Mouse (Mus musculus) neural tube, embryonic 11.5 days (tissue): Measurements from ENCODE around the gene Adig. TPM values are rescaled to one million over a fixed set of nuclear protein-coding genes. Genes with fewer than 3 reads are reported as not detected.

Source experiments
- ATAC-seq: fragments of 200-750 bp; cut with Nextera tagmentation; 2 replicates; pipeline ENCODE4 v1.8.0; 2017; ENCODE audit warnings: moderate number of reproducible peaks, mild to moderate bottlenecking, moderate TSS enrichment, moderate library complexity; ENCODE audit not compliant: insufficient read depth, low FRiP score, low TSS enrichment
- DNase-seq: peaks from one replicate; pipeline ENCODE4 v3.0.0-alpha.2; 2015; ENCODE audit warnings: low spot score
- H3K27ac ChIP-seq: fragments of 300-500 bp; sonication (generic); 2 replicates; pipeline ENCODE4 v1.5.1; 2014; ENCODE audit warnings: low read depth, mild to moderate bottlenecking, low read length
- H3K27me3 ChIP-seq: fragments of 300-500 bp; sonication (generic); 2 replicates; pipeline ENCODE4 v1.6.1; 2014; ENCODE audit warnings: mild to moderate bottlenecking, low read length, mixed read lengths; ENCODE audit not compliant: control insufficient read depth, insufficient read depth
- H3K36me3 ChIP-seq: fragments of 300-500 bp; sonication (generic); 2 replicates; pipeline ENCODE4 v1.6.1; 2014; ENCODE audit warnings: mild to moderate bottlenecking, low read length, moderate library complexity, mixed read lengths; ENCODE audit not compliant: control insufficient read depth, insufficient read depth
- H3K4me1 ChIP-seq: fragments of 300-500 bp; sonication (generic); 2 replicates; pipeline ENCODE4 v1.6.1; 2014; ENCODE audit warnings: low read length, mixed read lengths; ENCODE audit not compliant: control insufficient read depth, insufficient read depth
- H3K4me2 ChIP-seq: fragments of 300-500 bp; sonication (generic); 2 replicates; pipeline ENCODE4 v1.6.1; 2014; ENCODE audit warnings: low read depth, mild to moderate bottlenecking, moderate library complexity
- H3K4me3 ChIP-seq: fragments of 300-500 bp; sonication (generic); 2 replicates; pipeline ENCODE4 v1.5.1; 2014; ENCODE audit warnings: low read depth, low read length
- H3K9ac ChIP-seq: fragments of 300-500 bp; sonication (generic); 2 replicates; pipeline ENCODE4 v1.6.1; 2014; ENCODE audit warnings: mild to moderate bottlenecking, low read length
- H3K9me3 ChIP-seq: fragments of 300-500 bp; sonication (generic); 2 replicates; pipeline ENCODE4 v1.6.1; 2016; ENCODE audit warnings: low read length; ENCODE audit not compliant: control insufficient read depth
- WGBS: fragments of 180-500 bp; shearing (Covaris S2); extraction: QIAGEN DNeasy Blood & Tissue Kit; methylation state at CpG from one replicate; pipeline ENCODE4 v1.1.7; 2014; 5-methylcytosine and 5-hydroxymethylcytosine counted together
- polyA plus RNA-seq: library from polyadenylated mRNA; unstranded; fragments of >200 nt; fragmentation: Nextera tagmentation; extraction: Ambion mirVana; gene quantifications from 2 replicates; pipeline ENCODE4 v1.2.1, GENCODE M21; 2014

Adig gene
- polyA plus RNA-seq = not detected in 2 replicates

DNA sequence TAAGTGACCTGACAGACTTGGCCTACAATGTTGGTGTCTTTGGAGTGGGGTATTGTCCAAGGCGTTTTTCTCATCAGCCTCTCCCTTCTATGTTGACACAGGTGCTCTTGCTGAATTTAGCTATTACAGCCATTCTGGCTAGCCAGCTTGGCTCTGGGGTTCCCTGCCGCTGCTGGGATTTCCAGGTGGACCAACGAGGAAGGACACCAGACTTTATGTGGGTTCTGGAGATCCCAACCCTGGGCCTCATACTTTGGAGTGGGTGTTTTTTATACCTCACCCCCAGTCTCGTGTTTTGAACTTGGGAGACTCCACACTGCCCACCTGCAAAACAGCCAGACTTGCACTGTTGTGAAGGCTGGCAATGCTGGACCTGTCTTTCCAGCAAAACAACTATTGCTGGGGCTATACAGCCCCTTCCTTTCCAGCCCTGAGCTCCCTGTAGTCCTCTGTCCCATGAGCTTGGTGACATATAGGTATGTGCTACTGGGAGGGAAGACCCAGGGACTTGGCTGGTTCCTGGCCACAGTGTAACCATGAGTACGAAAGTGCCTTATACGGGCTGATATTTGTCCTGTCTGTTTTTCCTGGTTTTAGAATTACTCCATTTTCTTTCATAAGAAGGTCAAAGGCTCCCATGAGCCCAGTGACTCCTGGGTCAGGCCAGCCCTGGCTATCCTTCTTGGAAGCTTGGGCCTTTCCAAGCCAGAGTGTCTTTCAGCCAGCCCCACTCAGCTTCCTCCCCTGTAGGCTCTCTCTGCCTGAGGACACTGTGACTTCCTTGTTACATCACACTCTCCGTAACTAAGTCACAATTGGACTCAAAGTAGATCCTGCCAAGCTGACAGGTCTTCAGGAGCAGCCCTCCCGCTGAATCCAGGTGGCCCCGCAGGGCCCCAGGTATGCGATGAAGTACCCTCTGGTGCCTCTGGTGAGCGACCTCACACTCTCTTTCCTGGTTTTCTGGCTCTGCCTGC is at the start of gene Adig:
Gene Adig (plus strand): TSS at position 777 of the 977 bp plus-strand sequence.
- DNase-seq = no peak
- Histone ChIP-seq H3K9ac (no peak within 1 kb of the TSS), H3K9me3 (no peaks in the 10 kb centered on the region), H3K36me3 (peaks cover 2% of the 10 kb centered on the region; the same call in 1 of the 2 replicates), H3K4me2 (no peak within 1 kb of the TSS), H3K27me3 (no peaks in the 10 kb centered on the region), H3K27ac (no peak within 1 kb of the TSS), H3K4me3 (no peak within 1 kb of the TSS), H3K4me1 (no peaks in the 10 kb centered on the region)
- WGBS = 70% methylated on average over 11 of the region's 11 CpGs
- no peak for ATAC-seq

DNA sequence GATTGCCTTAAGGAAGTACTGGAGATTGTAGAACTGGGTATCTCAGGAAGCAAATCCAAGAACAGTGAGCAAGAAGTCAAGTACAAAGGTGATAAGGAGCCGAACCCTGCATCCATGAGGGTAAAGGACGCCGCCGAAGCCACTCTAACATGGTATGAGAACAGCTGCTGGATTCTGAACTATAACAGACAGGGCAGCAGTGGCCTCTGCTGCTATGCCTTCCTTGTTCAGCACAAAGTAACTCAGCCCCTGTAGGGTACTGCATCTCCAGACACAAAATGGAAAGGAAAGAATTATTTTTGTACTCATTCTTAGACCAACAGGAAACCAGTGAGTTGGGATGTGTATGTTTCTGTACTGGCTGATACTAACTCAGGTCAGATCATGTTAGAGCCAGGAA is 46.0 kb upstream of the Adig start:
- H3K4me3 ChIP-seq = no peak overlapping the region
- peaks cover 4% of the 10 kb centered on the region for H3K36me3 ChIP-seq
- H3K4me2 ChIP-seq = no peak overlapping the region
- no peak overlapping the region for H3K9ac ChIP-seq
- no peaks in the 10 kb centered on the region for H3K27me3 ChIP-seq
- no peaks in the 10 kb centered on the region for H3K9me3 ChIP-seq
- H3K27ac ChIP-seq = no peak overlapping the region
- WGBS = 93% methylated on average over 4 of the region's 4 CpGs
- no peaks in the 10 kb centered on the region for H3K4me1 ChIP-seq
- DNase-seq (no peak), ATAC-seq (no peak)

DNA sequence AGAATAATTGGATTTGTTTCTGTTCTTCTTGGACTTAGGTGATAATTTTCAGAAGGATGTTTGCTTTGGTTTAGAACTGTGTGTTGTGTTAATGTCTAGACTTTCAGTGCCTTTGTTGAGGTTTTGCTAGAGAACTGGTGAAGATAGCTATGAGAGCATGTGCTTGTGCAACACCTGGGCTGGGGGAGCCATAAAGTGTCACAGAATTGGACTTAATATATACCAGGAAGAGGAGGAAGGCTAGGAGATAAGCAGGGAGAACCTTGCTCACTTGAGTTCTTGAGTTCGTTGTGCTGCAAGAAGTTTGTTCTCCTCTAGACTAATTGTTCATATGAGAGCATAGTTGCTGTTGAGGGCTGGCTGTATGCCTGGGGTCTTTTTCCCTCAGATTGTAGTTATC is 44.8 kb upstream of the Adig start:
- Histone ChIP-seq H3K4me2 (no peak overlapping the region), H3K27me3 (no peaks in the 10 kb centered on the region), H3K9me3 (no peaks in the 10 kb centered on the region), H3K4me3 (no peak overlapping the region), H3K4me1 (no peaks in the 10 kb centered on the region), H3K36me3 (peaks cover 2% of the 10 kb centered on the region), H3K27ac (no peak overlapping the region), H3K9ac (no peak overlapping the region)
- ATAC-seq = no peak
- no peak for DNase-seq
- 87% methylated on average over 1 of the region's 1 CpGs for WGBS

DNA sequence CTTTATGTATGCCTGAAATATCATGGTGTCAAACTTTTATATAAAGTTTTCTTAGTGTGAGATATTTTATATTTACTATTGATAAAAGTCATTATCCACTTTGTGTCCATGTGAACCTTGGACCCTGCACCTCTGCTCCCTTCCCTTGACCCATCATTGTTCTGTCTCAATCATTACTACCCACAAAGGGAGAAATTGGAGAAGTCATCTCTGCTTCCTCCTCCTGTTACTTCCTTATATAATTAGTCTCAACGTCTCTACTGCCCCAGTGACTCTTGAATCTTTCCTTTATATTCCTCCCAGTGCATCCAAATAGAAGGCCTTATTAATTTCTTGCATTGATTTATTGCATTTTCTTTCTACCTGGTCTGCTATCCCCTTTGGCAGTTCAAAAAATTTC is 40.0 kb upstream of the Adig start:
- Histone ChIP-seq H3K9me3 (no peaks in the 10 kb centered on the region), H3K9ac (no peak overlapping the region), H3K4me2 (no peak overlapping the region), H3K4me1 (no peaks in the 10 kb centered on the region), H3K36me3 (peaks cover 7% of the 10 kb centered on the region), H3K27me3 (no peaks in the 10 kb centered on the region), H3K4me3 (no peak overlapping the region), H3K27ac (no peak overlapping the region)
- ATAC-seq (no peak), DNase-seq (no peak)
- whole genome bisulfite sequencing = 81% methylated on average over 1 of the region's 1 CpGs

DNA sequence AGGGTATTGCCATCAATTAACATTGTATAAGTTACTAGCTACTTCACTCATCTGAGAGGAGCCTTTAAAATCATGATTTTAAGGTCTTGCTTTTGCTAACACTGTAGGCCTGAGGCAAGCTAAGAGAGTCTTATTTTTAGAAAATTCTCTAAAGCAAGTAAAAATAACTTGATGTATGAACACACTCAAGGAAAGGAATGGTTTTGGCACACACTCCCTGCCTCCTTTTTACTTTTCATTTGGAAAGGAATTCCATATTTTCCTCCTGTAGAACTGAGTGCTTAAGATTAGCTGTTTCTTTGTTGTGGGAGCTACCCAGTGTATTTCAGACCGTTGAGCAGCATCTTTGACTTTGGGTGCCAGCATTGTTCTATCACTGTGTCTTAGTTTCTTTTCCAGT is 28.3 kb upstream of the Adig start:
- Histone ChIP-seq H3K9me3 (no peaks in the 10 kb centered on the region), H3K36me3 (peaks cover 2% of the 10 kb centered on the region; the same call in 1 of the 2 replicates), H3K9ac (no peak overlapping the region), H3K27me3 (no peaks in the 10 kb centered on the region), H3K4me3 (no peak overlapping the region), H3K27ac (no peak overlapping the region), H3K4me2 (no peak overlapping the region), H3K4me1 (no peaks in the 10 kb centered on the region)
- WGBS = 87% methylated on average over 1 of the region's 1 CpGs
- DNase-seq (no peak), ATAC-seq (no peak)

DNA sequence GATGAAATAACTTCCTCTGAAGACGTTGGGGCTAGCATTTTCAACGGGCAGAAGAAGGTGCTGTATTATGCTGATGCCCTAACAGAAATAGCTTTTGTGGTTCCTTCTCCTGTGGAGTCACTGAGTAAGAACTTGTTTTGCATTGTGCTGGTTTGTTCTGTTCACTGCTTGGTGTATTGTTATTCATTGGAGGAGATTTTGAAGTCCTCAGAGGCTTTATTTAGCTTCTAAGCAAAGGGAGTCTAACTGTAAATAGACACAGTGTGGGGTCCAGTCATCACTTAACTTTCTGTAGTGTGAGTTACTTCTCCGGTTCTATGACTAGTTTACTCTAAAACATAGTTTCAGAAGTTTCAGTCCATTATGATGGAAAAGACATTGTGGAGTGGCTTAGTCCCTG is 24.8 kb upstream of the Adig start:
- no peak for DNase-seq
- H3K9me3 ChIP-seq = no peaks in the 10 kb centered on the region
- H3K4me3 ChIP-seq = no peak overlapping the region
- H3K9ac ChIP-seq = no peak overlapping the region
- H3K36me3 ChIP-seq = peaks cover 2% of the 10 kb centered on the region
- H3K27me3 ChIP-seq = no peaks in the 10 kb centered on the region
- 81% methylated on average over 3 of the region's 3 CpGs for WGBS
- H3K4me1 ChIP-seq = no peaks in the 10 kb centered on the region
- H3K4me2 ChIP-seq = no peak overlapping the region
- ATAC-seq = no peak
- H3K27ac ChIP-seq = no peak overlapping the region

DNA sequence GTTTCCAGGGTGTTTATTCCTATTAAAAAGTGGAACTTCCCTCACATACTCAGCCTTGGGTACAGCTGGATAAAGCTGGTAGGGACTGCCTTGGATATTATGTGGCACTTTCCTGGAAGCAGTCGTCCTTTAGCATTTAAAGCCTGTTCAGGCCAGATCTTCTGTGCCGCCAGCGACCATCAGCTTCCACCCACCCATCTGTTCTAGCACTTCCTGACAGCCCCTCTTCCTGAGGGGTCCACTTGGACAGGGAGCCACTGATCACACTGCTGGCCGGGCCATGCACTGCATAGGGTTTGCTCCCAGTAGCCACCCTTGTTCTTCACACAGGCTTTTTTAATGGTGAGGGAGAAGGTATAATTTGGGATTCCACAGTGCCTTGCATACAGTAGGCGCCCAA is 4.0 kb upstream of the Adig start:
- WGBS = 84% methylated on average over 5 of the region's 5 CpGs
- ATAC-seq (no peak), DNase-seq (no peak)
- H3K36me3 ChIP-seq = peaks cover 2% of the 10 kb centered on the region
- H3K4me3 ChIP-seq = no peak overlapping the region
- H3K9ac ChIP-seq = no peak overlapping the region
- no peak overlapping the region for H3K27ac ChIP-seq
- H3K4me1 ChIP-seq = no peaks in the 10 kb centered on the region
- H3K9me3 ChIP-seq = no peaks in the 10 kb centered on the region
- no peak overlapping the region for H3K4me2 ChIP-seq
- H3K27me3 ChIP-seq = no peaks in the 10 kb centered on the region

DNA sequence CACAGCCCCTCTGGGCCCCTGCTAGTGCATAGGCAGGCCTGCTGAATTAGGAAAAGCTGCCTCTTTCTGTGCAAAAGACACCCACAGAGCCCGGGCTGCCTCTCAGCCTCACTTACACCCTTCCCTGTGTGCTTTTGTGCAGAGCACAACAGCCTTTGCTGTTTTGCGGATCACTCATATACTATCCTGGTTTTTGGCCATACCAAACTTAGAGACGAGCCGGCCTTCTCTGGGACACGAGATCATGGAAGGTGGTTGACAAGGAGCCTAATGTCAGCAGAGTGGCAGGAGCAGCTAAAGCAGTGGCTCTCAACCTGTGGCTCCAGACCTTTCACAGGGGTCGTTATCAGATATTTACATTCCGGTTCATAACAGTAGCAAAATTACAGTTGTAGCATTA is 814 bp downstream of the Adig start:
- ATAC-seq (no peak), DNase-seq (no peak)
- H3K9me3 ChIP-seq = no peaks in the 10 kb centered on the region
- H3K27me3 ChIP-seq = no peaks in the 10 kb centered on the region
- H3K9ac ChIP-seq = no peak overlapping the region
- no peak overlapping the region for H3K4me3 ChIP-seq
- H3K36me3 ChIP-seq = 0 out of 2 replicates have a peak, but pooled peaks cover 2% of the 10 kb centered on the region
- H3K4me2 ChIP-seq = no peak overlapping the region
- 83% methylated on average over 7 of the region's 7 CpGs for WGBS
- no peak overlapping the region for H3K27ac ChIP-seq
- no peaks in the 10 kb centered on the region for H3K4me1 ChIP-seq

DNA sequence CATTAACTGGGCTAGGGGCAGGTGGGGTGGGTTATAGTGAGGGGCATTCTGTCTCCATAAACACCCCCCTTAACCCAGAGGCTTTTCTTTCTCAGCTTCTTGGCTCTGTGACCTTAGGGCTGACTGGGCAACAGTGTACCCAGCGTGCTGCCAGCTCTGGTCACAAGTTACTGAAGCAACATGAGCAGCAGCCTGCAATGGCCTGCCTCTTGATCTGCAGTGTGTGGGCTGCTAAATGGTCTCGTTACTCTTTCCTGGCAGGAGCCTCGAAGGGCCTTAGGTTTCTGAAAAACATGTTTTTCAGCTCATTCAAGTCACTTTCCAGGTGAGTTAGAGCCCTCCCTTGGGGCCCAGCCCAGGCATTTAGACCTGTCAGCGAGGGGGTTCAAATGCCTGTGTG is 1.3 kb downstream of the Adig start:
- no peak for DNase-seq

More for the DNA sequence above, 1.3 kb downstream of the Adig start:
- no peak overlapping the region for H3K9ac ChIP-seq
- no peaks in the 10 kb centered on the region for H3K4me1 ChIP-seq
- no peaks in the 10 kb centered on the region for H3K9me3 ChIP-seq
- 0 out of 2 replicates have a peak, but pooled peaks cover 2% of the 10 kb centered on the region for H3K36me3 ChIP-seq
- no peak overlapping the region for H3K4me2 ChIP-seq
- H3K4me3 ChIP-seq = no peak overlapping the region
- 73% methylated on average over 4 of the region's 4 CpGs for WGBS
- ATAC-seq = no peak
- H3K27ac ChIP-seq = no peak overlapping the region
- H3K27me3 ChIP-seq = no peaks in the 10 kb centered on the region
